Mouse (Mus musculus) thymus, adult 2 months (tissue): ENCODE measurements around the gene Apopt1.

Source experiments
- CTCF ChIP-seq: fragments of 200-500 bp; IDR thresholded peaks from 2 replicates; pipeline ENCODE4 v1.5.1; 2012; ENCODE audit warnings: mild to moderate bottlenecking, control low read depth, low read length, moderate library complexity, borderline replicate concordance; ENCODE audit not compliant: control insufficient read depth, poor library complexity, insufficient read depth; ENCODE audit errors: extremely low read depth
- POLR2A ChIP-seq: fragments of 200-500 bp; IDR thresholded peaks from 2 replicates; pipeline ENCODE4 v1.6.1; 2012; ENCODE audit warnings: mild to moderate bottlenecking, low read length, control low read depth, moderate library complexity; ENCODE audit not compliant: control insufficient read depth, poor library complexity, insufficient read depth; ENCODE audit errors: extremely low read depth

- TF ChIP-seq CTCF (no peak), POLR2A (no peak)
Observed at GRCm38 (mm10) chr12:111667421-111667820, 45.6 kb upstream of the Apopt1 start.
